Mouse (Mus musculus): ENCODE data around the gene Bpnt1. TPM values are rescaled to one million over a fixed set of nuclear protein-coding genes. Genes with fewer than 3 reads are reported as not detected.

Gene Bpnt1
- total RNA-seq, 2 experiments from 2014 or later = 70.2 to 79.3 TPM

DNA sequence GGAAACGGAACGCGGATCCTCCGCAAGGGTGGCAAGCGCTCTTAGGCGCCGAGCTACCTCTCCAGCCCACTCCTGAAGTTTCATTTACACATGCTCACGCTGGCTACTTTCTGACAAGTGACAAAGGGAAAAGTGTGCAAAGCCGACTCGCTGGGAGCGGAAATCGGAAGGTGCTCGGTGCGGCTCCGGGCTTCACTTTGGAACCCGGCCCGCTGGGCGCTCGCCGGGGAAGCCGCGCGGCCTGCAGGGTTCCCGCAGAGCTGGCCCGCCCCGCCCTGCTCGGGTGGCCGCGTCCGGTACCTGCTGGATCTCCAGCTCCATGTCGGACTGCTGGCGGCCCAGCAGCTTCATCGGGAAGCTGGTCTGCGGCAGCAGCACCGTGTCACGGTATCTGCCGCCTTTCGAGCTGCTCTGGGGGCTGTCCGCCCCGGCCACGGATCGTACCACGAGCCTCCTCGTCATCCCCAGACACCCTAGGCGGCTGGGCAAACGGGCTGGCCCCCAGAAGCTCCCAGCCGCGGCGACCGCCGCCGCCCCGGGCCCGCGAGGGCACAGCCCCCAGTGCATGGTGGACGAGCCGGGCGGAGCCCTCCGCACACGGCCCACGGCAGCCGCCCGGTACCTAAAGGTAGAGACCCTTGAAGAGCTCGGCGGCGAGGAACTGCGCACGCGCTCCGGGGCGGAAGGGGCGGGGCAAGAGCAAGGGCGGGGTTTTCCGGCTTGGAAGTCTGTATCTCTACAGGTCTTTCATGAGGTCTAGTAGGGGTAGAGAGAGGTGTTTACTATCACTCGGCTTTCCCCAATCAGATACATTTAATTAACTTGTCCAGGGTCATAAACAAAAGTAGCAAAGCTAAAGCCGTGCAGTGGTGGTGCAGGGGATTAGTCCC is 3.0 kb upstream of the Bpnt1 start, which contains the start of gene Iars2:
TSS of gene Iars2 (minus strand) at position 676 of the 890 bp plus-strand sequence.
- DNase-seq (ENCODE audit: low spot score in 2 of 2) = peak; percentile 89 to 92

DNA sequence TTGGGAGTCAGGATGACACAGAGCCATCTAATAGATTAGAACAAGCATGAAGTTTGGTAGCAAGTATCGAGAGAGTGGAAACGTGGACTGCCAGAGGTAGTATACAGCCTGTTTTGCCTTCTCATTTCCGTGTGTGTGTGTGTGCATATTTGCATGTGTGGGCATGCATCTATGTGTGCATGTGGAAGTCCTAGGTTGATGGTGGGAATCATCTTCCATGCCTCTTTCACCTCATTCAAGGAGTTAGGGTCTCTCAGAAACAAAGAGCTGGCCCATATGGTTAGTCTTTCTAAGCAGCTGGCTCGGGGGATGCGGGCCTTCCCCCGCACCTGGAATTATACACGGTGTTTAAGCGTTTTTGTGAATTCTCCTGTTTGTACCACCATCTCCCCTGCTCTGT is 2.1 kb upstream of the Bpnt1 start:
- no peak for DNase-seq (ENCODE audit: low spot score in 2 of 2)

DNA sequence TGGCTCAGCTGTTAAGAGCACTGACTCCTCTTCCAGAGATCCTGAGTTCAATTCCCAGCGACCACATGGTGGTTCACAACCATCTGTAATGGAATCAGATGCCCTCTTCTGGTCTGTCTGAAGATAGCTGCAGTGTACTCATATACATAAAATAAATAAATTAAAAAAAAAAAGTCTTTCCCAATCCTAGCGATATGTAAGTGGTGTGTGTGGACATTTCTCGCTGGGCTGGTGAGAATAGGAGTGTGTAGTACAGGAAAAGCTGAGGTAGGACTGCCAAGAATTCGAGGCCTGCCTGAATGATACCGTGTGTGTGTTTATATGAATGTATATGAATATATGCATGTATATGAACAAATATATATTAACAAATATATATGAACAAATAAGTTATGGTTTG is 585 bp upstream of the Bpnt1 start:
- no peak for DNase-seq (ENCODE audit: low spot score in 2 of 2)

DNA sequence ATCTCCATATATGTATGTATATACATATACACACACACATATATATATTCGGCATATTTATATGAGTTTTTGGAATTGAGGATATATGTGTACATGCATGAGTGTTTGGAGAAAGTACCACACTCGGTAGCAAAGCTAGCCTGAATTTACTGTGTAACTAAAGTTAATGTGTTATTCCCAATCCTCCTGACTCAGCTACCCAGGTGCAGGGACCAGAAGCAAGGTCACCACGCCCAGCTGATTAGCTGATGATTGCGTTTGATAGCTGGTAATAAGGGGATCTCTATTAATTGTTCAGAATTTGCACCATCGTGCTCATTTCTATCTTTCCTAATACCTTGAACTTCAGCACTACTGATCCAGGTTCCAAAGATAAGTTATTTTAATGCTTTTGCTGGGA is 1.7 kb downstream of the Bpnt1 start:
- DNase-seq (ENCODE audit: low spot score in 2 of 2) = no peak

DNA sequence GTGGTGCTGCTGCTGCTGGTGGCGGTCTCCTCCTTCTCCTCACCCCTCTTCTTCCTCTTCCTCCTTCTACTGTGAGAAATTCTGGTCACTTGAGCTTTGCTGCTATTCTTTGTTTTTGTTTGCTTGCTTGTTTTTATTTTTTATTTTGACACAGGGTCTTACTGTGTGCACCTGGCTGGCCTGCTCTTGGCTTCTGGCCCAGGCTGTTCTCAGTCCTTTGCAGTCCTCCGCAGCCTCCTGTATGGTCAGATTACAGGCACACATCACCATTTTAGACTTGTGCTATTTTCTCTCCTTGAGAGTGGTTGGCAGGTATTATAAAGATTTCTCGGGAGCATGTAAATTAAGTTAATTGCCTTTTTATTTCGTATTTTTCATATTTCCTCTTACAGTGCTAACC is 2.2 kb downstream of the Bpnt1 start:
- DNase-seq (ENCODE audit: low spot score in 2 of 2) = no peak

DNA sequence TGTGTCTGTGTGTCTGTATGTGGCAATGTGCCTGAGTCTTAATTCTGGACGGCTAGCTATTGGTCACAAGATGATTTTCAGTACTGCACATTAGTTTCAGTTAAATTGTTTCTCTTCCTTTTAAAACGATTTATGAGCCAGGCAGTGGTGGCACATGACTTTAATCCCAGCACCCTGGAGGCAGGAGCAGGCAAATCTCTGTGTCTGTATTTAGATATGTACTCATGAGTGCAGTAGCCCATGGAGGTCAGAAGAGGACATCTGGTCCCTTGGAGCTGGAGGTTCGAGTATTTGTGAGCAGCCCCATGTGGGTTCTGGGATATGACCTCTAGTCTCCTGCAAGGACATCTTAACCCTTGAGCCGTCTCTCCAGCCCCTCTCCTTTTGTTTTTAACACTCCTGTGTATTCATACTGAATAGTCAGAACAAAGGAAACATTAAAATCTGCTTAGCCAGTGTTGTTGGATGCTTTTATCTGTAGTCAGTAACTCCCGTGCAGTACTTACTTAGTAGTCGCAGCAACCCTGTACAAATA is 3.3 kb downstream of the Bpnt1 start:
- DNase-seq (ENCODE audit: low spot score in 2 of 2) = no peak

DNA sequence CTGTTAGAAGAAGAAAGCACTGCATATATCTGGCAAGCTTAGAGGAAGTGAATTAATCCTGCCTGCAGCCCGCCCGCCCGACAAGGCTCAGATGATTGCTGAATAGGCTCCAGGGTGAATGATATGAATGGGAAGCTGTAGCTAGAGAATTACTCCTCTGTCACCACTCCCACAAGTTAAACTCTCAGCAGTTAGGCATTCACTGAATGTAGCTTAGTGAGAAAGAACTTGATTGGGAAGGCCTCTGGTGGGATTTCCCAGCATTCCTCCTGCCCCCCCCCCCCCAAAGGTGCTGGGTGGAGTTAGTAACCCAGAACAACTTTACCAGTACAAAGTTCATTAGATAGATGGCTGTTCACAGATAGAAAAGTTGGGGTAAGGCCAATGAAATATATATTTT is 4.6 kb downstream of the Bpnt1 start:
- DNase-seq (ENCODE audit: low spot score in 2 of 2) = no peak

DNA sequence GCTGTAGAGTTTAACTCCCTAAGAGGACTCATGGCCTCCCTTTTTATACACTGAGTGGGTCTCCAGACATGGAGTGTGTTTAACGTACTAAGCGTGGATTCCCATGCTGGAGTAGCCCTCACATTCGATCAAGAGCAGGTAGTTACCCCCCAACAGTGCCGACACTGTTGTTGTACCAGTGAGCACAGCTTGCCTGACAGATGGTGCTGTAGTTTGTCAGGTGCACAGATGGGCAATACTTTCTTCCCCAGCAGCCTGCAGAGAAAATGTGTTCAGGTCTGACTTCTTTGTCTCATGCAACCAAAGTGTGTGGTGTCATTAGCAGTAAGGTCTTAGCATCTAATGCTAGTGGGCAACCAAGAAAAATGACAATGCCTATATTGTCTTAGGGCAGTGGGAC is 10.5 kb downstream of the Bpnt1 start:
- DNase-seq (ENCODE audit: low spot score in 2 of 2) = no peak

DNA sequence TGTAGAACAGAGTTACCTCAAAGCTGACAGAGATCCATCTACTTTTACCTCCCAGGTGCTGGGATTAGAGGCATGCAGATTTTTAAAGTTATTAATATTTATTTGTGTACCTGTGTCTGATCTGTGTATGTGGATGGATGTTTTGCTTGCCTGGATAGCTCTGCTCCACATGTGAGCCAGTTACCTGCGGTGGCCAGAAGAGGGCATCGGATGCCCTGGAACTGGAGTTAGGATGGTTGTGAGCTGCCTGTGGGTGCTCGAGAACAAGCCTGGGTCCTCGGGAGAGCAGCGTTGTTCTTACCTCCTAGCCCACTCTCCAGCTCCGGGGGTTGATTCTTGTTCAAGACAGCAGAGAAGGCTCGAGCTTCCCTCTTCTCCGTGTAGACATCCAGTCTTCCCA is 11.5 kb downstream of the Bpnt1 start:
- DNase-seq (ENCODE audit: low spot score in 2 of 2) = no peak

DNA sequence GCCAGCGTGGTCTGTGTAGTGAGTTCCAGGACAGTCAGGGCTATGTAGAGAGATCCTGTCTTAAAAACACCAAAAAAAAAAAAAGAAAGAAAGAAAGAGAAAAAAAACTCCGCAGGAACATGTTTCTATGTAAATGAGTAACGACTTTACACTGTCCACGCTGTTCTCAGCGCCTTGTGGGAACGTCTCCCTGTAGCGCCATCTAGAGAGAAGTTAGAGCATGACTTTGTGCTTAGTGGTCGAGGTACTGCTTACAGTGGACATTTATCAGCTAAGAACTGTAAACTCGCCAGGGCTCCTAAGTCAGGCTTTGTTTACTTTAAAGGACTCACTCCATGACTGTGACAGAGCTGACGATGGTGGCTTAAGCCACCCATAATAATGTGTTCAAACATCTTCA is 14.2 kb downstream of the Bpnt1 start:
- DNase-seq (ENCODE audit: low spot score in 2 of 2) = no peak

DNA sequence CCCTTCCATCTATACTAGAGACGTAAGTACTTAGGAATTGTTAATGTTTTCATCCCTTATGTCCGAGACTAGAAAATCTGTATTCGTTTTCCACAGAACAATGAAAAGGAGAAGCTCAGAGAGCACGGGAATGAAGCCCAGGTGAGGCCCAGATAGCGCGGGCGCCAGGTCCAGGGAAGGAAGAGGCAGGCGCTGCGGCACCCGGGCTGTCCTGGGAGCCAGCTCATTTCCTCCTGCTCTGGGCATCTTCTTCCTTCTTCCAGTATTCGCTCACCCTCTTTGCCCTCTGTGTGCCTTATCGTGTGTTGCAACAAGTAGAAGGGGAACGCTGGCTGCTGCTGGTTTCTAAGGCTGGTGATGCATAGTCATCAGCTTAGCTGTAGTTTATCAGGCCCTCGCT is 17.8 kb downstream of the Bpnt1 start:
- no peak for DNase-seq (ENCODE audit: low spot score in 2 of 2)

DNA sequence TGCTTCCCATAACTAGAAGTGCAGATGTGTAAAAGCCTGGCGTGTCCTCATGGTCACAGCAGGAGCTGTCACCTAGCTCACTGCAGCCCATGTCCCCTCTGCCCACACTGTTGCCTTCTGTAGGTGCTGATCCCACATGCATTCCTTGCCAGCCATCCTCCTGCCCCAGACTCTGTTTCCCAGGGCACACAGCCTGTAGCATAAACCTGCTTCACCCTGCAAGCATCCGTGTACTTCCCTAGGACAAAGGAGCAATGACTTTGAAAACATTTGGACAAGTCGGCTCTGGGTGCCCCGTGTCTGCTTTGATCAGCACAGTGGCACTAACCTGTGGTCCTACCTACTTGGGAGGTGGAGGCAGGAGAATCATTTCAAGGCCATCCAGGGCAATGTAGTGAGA is 18.7 kb downstream of the Bpnt1 start:
- no peak for DNase-seq (ENCODE audit: low spot score in 2 of 2)

DNA sequence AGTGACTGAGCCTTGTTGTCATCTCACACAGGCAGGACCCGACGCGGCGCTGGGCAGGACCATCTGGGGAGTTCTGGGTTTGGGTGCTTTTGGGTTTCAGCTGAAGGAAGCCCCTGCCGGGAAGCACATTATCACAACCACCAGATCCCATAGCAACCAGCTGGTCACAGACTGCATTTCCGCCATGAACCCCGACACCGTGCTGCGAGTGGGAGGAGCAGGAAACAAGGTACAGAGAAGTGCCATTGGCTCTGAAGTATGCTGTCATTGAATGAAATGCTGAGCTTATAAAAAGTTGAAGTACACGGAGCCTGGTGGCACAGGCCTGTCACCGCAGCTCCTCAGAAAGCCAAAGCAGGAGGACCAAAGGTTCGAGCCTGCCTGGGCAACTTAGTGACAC is 20.2 kb downstream of the Bpnt1 start:
- DNase-seq (ENCODE audit: low spot score in 2 of 2) = no peak

DNA sequence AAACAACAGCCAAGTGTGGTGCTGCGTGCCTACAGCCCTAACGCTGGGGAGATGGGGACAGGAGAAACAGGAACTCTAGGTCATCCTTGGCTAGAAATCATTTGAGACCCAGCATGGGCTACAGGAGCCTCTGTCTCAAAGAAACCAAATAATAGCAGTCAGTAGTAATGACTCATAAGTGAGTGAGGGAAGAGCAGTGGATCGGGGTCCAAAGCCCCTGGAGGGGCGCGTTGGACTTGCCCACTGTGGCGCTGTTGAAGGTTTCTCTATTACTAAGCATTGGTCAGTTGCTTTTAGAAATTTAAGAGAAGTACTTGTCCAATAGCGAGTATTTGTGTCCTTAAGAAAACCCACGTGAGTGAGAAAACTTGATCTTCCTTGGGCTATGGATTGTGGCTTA is 21.4 kb downstream of the Bpnt1 start:
- DNase-seq (ENCODE audit: low spot score in 2 of 2) = no peak

DNA sequence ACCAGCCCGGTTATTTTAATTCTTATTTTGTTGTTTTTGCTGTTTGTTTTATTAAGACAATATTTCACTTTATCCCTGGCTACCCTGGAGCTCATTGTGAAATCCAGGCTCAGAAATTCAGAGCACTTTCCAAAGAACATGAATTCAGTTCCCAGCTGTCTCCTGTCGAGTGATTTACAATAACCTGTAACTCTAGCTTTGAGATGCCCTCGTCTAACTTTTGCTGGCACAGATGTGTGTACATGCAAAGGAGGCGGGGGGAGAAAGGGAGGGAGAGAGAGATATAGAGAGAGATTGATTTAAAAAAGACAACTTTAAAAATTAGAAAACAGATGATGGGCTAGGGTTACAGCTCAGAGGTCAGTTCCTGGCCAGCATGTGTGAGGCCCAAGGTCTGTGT is 22.8 kb downstream of the Bpnt1 start:
- DNase-seq (ENCODE audit: low spot score in 2 of 2) = no peak

DNA sequence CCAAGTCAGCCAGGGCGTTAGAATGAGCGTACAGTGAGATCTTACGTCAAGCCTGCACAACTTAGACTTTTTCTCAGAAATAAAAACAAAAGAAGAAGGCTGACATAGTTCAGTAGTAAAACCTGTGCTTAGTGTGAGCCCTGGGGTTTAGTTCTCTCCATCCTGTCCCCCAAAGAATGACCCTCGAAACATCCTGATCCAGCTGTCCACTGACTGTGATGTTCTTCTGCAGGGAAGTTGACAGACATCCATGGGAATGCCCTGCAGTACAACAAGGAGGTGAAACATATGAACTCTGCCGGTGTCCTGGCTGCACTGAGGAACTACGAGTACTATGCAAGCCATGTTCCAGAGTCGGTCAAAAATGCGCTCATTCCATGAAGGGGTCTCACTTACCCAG is 24.3 kb downstream of the Bpnt1 start:
- no peak for DNase-seq (ENCODE audit: low spot score in 2 of 2)

DNA sequence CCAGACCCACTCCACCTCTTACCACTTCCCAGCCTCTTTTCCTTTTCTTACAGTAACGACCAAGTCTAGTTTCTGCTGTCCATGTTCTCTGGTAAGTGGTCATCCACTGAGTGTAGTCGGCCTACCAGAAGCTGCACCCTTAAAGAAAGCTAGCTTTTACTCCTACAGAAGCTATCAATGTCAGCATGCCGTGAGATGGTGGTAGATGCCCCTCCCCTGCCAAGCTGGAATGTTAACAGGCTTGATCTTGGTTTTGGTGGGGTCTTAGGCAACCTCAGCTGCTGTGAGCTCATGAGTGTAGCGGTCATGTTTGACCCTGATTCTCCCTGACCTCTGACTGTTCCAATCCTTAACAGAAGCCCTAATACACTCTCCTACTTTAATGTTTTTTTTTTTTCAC is 26.3 kb downstream of the Bpnt1 start:
- no peak for DNase-seq (ENCODE audit: low spot score in 2 of 2)

DNA sequence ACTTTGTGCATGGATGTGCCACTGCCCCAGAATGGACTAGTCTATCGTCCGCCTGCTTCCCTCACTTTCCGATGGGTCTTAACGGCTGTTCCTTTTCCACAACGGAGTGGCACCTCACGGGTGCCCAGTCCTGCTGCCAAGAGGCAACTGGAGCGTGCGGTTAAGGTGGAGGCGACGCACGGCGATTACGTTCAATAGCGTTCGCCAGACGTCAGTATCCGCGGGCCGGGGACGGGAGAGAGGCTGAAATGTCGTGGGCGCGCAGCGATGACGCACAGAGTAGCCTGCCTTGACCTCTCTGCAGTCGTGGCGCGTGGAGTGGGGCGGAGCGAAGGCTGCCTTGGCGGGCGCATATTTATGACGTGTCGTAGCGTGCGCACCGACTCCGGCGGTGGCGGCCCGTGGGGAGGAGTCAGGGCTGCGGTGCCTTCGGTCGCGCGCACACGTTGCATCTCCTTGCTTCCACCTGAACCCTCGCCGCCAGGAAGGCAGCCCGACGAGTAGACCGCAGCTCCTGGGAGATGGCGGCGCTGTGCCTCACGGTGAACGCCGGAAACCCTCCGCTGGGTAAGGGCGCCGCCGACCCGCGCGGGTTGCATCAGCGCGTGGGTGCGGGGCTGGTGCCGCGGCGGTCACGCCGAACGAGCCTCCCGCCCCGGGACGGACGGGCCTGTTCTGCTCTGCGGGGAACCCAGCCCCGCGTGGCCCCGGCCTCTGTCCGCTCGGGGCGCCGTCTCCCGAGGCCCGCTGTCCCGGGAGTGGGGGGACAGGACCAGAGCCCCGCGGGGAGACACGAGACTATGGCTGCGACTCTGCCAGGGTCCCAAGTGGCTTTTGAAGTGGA is 30.9 kb downstream of the Bpnt1 start, which contains the start of gene Eprs:
TSS of gene Eprs (plus strand) at position 368 of the 844 bp plus-strand sequence.
- peak; percentile 99 for DNase-seq (ENCODE audit: low spot score in 2 of 2)

DNA sequence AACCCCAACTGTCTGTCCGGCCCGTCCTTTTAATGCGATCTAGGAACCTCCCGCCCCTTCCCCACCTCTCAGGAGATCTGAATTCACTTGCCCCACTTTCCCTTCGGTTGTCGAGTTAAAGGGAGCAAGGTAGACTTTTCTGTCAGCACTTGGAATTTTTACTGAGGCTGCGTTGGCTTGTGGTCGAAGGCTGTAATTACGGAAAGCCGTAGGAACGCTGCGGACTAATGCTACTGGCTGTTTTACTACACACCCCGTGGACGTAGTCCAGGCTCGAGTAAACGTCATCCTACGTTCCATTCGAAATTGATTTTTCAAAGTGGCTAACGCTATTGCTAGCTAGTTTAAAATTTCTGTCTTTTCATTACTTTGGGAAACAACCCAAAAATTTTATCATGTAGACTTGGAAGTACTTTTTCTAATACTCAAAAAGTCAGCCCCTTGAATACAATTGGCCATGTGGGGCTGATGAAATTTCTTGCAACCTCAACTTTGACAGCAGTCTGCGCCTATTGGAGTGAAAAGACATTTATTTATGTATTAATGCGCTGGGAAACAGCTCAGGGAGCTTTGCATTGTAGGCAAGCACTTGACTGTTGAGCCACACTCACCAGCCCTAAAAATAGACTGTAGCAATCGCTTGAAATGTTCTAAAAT is 31.7 kb downstream of the Bpnt1 start:
- peak; percentile 22 to 26 for DNase-seq (ENCODE audit: low spot score in 2 of 2)

DNA sequence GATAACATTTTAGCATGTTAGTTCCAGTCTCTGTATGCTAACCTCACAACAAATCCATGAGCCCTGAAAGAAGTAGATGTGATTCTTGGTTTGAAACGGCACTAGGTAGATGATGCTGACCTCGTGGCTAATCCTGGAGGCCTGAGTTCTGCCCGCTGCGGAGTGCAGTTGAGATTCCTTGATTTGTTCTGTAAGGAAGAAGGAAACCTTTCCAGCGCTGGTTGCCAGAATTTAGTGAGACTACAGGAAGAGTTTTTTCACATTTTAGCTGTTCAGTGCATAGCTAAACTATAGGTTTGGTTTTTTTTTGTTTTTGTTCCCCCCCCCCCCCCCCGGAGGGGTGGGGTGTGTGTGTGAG is 32.2 kb downstream of the Bpnt1 start:
- DNase-seq (ENCODE audit: low spot score in 2 of 2) = no peak

DNA sequence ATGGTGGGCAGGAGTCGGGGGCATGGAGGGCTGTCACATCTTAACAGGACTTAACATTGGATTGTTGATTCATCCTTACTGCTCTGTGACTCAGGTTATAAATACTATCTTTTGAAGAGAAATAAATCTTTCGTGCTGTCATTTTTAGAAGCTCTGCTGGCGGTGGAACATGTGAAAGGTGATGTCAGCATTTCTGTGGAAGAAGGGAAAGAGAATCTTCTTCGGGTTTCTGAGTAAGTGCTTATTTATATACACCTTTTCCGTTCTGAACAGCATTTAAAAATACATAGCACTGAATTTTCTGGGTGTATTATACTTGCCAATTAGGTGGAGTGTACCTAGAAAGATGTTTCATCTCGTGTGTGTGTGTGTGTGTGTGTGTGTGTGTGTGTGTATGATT is 35.4 kb downstream of the Bpnt1 start:
- DNase-seq (ENCODE audit: low spot score in 2 of 2) = no peak

DNA sequence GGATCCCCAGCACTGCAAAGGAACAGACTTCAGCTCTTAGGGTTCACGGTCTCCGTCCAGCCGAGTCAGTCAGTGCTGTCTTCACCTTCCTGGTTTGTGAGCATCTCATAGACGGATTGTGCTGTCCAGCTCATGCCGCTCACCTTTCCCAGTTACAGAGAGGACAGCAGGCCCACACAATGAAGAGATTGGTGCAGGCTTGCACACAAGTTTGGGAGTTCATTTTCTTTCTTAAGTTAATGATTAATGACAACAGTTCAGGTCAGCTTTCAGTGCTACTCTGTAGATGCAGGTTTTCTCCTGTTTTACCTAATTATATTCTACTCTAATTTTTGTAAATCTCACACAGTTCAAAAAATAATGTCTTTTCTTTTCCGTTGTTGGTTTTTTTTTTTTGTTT is 38.0 kb downstream of the Bpnt1 start:
- no peak for DNase-seq (ENCODE audit: low spot score in 2 of 2)
